Mouse (Mus musculus) liver, embryonic 14.5 days (tissue): ENCODE measurements at regions not wholly inside any gene's neighbourhood (a gene's known extent, or its start where the extent isn't known, plus 50 kb on each side); places are given as distances from the start of the nearest gene placed in this dataset.

ENCODE experiments used
- CTCF ChIP-seq: IDR thresholded peaks from 2 replicates; pipeline ENCODE4 v1.5.1; 2016; ENCODE audit warnings: antibody characterized with exemption, low read depth, control low read depth
- EP300 ChIP-seq: IDR thresholded peaks from 2 replicates; pipeline ENCODE4 v1.6.1; 2016; ENCODE audit warnings: antibody characterized with exemption, low read depth

- TF ChIP-seq CTCF (no peak), EP300 (no peak)
Measured at GRCm38 (mm10) chr16:30677016-30677415, 77.5 kb downstream of the Fam43a start.
